Mouse (Mus musculus) frontal cortex, postnatal 25 days (tissue): ENCODE measurements around the gene Grin2a.
A peak's percentile ranks its signal among the peaks of the same experiment; 100 is the strongest.

ENCODE experiments used
- DNase-seq, 2 experiments: peaks; one replicate each; pipeline ENCODE4 v3.0.0; 2022; ENCODE audit warnings: low spot score in 2 of 2

Grin2a gene

GRCm38 (mm10) chr16:9865039-9865438 is 130.3 kb downstream of the Grin2a start:
- DNase-seq, result no peak

DNA sequence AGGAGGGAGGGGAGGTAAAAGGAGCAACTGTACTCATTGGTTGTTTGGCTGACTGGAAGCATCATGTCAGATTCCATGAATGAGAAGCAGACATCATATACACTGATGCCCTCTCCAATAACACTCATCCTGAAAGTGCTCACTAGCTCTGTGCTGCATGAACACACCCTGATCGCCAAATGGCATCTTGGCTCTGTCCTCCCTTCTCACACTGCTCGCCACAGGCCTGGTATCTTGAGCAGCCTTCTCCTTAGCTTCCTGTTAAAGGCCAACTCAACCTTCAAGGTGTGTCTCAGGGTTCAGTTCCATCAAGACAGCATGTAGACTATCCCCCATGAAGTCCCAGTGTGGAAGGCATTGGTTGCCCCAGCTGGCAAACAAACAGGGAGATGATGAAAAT is 137.6 kb downstream of the Grin2a start:
- DNase-seq, result no peak

DNA sequence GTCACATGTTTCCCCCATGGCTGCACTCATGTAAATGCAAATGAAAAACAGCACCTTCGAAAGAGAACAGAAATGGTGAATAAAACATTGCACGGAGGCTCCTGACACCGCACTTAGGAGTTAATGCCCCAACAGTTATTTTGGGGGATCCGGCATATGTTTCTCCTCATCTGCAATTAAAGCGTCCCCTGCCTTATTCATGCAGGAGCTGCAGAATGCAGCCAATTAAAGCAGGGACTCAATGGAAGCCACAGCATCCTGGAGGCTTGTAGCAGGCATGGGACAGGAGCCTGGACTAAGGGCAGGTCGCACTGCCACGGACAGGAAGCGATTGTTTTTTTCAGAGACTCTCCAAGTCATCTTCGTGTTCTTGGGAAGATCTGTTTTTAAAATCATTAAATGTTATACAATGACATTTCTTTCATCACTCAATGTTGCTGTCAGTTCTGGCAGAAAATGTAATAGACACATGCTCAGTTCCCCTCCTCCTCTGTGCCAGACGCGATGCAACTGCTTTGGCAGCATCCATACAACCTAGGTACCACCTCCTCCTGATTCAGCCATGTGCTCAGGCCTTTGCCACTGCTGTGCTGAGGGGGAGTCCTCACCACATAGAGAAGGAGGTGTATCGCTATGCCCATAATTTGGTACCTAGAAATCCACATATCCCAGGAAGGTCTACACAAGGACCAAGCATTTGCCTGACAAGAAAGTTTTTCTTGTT is 143.9 kb downstream of the Grin2a start:
- no peak for DNase-seq

- no peak for DNase-seq
These were observed 153.9 kb downstream of the Grin2a start for GRCm38 (mm10) chr16:9841496-9841895.

- DNase-seq, result no peak
These were observed 158.8 kb downstream of the Grin2a start for GRCm38 (mm10) chr16:9836542-9836941.

GRCm38 (mm10) chr16:9834236-9834635 is 161.1 kb downstream of the Grin2a start:
- DNase-seq, result no peak

DNA sequence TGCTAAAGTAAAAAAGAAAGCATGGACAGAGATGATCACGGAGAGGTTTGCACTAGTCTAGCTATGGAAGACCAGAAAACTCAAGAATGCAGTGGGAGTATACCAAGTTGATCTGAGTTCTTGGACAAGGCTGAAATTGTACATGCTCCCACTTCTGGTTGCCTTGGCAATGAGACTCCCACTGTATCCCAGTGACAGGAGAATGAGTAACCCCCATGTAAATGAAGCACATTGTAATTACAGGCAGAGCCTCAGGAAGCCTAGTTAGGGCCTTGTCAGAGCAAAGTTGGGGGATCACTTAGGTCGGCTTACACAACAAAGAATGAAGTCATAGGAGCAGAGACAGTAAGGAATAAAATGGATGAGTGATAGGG is 170.3 kb downstream of the Grin2a start:
- no peak for DNase-seq

DNA sequence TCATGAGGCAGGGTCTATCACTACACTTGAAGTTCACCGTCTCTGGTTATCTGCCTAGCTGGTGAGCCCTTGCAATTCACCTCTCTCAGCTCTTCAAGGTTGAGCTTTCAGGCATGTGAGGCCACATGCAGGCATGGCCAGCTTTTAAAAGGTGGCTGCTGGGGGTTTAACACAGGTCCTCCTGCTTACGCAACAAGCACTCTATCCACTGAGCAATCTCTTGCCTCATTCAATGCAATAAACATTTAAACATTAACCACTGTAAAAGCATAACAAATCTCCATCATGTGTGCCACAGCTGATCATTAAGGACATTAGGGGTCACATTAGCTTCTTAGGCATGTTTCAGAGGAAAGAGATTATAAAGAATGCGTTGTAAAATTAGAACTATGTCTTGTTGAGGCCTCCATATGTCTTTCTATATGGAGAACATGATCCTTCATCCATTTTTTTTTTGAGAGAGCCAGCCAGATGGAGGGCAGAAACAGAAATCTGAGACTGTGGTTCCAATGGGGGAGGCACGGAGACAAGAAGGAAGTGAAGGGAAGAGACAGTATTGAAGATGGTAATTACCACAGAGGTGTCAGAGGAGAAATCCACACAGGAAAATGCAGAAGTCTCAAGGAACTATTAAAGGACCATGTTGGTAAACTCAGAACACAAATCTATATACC is 170.8 kb downstream of the Grin2a start:
- DNase-seq, result no peak

GRCm38 (mm10) chr16:9823686-9824085 is 171.7 kb downstream of the Grin2a start:
- DNase-seq, result no peak

DNA sequence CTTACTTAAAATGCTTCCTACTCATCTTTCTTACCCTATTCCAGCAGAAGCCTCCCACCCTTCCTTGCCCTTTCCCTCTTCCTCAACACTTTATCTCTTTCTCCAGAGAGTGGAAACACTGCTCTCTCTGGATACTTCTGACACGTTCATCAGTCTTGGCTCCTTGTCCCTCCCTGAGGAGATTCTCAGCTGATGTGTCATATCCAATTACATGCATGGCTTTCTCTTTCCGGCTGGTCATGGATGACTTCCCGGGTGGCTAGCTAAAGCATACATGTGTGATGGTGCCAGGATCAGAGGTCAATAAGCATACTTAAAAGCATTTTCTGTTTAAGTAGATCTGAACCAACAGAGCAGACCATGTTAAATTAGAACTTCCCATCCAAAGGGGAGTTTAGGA is 175.9 kb downstream of the Grin2a start:
- no peak for DNase-seq

DNA sequence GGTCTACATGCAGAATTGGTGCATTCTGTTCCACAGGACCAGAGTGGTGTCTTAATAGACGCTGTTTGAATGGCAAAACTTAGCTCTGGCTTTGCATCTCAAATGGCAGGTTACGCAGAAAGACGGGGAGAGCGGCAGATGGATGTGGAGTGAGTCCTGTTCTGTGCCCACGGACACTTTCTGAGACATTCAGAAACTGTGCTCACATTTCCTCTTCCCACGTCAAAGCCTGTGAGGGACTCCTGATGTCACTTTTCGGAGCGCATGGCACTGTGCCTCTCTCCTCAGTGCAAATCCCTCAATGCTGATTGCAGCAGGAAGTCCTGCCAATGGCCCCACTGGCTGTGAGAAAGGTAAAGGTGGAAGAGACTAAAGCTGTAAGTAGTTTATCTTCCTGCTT is 194.0 kb downstream of the Grin2a start:
- peak in 1 of 2 experiments; percentile 36 for DNase-seq

DNA sequence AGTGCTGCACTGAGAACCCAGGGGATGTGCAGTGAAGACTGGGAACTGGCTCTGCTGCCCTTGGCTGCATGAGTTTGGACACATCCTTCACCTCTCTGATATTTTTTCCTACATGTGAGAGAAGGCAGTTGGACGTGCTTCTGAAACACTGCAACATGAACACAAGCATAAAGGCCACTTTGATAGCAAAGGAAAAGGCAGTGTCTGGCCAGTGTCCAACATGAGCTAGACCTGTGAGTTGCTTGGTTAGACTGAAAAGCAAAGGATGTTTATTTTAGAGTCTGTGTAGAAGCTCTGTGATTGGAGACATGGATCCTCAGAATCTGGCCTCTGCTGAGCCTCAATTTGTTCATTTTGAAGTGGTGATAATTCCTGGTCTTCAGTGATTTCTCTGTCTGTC is 195.1 kb downstream of the Grin2a start:
- DNase-seq, result no peak

DNA sequence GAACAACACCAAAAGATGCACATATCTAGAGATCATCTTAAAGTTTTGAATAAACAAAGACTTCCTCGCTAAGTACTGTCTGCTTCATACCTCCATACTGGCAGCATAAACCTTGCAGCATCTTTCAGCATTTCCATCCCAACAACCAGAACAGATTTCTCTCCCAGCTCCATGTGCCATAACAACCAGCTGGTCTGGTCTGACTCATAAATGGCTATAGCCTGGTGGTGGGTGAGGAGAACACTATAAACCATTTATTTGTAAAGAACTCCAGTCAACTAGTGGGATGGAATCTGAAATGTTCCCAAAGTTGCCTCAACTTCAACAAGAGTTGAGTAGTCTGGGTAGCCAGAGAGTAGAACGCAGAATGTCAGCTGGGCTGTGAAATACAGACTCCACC is 202.4 kb downstream of the Grin2a start:
- DNase-seq, result no peak

DNA sequence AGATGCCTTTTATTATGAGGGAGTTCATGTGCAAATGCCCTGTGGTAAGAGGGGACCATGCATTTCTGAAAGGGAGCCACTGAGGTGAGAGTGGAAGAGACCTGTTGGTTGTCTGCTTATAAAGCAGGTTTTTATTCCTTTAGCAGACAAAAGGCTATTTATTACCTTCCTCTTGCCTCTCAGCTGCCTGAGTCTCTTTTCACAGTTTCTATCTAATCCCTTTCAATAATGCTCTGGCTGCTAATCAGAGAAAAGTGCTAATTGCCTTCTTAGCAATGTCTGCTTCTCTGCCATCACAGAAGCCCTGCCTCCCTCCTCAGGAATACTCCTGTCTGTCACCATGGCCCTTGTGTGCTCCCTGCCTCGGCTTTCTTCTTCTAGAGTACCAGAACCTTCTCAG is 209.1 kb downstream of the Grin2a start:
- no peak for DNase-seq

DNA sequence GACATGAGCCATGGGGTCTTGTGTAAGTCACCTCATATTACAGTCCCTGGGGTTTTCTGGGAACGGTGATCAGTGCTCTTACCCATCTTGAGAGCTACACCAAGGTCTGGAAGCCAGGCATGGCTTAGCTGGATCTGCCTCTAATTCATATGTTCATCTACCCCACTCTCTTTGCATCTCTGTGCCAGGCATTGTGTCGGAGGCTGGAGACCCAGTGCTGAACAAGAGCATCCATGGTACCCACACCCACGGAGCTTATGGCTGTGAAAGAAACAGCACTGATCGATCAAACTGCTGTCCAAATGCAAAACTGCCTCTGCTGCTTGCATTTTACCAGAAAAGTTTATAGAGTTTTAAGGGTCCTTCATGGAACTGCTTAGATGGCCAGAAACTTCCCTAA is 209.5 kb downstream of the Grin2a start:
- no peak for DNase-seq

- DNase-seq, result no peak
These were observed 226.4 kb downstream of the Grin2a start for GRCm38 (mm10) chr16:9768981-9769380.

GRCm38 (mm10) chr16:9768356-9768755 is 227.0 kb downstream of the Grin2a start:
- peak in 1 of 2 experiments; percentile 23 for DNase-seq

GRCm38 (mm10) chr16:9767946-9768345 is 227.4 kb downstream of the Grin2a start:
- no peak for DNase-seq

DNA sequence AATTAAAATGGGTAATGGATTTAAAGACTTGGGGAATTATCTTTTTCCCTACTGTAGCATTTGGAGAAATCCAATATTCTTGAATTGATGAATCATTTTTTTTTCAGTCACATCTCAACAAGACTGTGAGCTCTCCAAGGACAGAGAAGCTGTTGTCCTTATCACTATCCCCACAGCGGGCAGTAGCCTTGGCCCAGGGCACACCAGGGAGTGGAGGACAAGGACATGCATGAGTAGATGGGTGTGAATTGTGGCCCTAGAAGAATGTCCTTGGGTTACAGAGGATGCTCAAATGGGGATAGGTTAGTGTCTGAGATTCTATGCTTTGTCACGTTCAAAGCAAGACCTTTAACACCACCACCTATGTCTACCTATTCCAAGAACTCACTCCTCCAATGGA is 231.3 kb downstream of the Grin2a start:
- no peak for DNase-seq

DNA sequence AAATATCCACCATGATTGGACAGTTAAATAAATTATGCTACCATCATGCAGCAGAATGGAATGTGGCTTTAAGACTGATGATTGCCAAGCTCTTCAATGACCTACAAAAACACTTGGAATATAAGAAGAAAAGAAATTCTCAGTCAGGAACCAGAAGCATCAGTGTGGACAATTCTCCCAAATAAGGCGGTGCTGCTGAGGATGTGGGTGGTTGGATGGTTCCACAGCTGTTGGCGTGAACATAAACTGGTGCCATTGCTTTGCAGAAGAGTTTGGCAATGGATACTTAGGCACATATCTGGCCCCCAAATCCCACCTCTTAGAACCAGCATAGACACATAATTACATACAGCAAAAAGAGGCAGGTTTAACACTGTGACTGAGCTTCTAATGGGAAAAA is 235.0 kb downstream of the Grin2a start:
- DNase-seq, result no peak

- no peak for DNase-seq
These were observed 238.5 kb downstream of the Grin2a start for GRCm38 (mm10) chr16:9756849-9757248.

GRCm38 (mm10) chr16:9754061-9754460 is 241.3 kb downstream of the Grin2a start:
- DNase-seq, result no peak

GRCm38 (mm10) chr16:9753045-9753444 is 242.3 kb downstream of the Grin2a start:
- DNase-seq, result no peak

DNA sequence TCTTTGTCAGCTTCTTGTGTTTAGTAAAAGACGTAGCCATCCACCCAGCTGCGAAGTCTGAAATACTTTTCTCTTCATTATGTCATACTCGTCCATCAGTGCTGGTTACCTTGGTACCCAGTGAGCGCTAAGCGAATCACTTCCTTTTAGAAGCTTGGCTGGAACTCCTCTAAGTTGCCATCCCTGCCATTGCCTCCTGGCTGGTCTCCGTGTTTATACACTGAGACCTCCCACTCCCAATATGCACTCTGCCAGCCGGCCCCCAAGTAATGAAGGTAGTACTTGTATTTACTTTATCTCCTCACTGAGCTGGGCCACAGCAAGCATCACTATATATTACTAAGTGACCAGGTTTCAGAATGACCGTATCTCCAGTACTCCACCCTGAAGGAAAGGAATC is 242.8 kb downstream of the Grin2a start:
- no peak for DNase-seq
